Mouse (Mus musculus): ENCODE data around the gene Hsh2d.

Hsh2d gene

DNA sequence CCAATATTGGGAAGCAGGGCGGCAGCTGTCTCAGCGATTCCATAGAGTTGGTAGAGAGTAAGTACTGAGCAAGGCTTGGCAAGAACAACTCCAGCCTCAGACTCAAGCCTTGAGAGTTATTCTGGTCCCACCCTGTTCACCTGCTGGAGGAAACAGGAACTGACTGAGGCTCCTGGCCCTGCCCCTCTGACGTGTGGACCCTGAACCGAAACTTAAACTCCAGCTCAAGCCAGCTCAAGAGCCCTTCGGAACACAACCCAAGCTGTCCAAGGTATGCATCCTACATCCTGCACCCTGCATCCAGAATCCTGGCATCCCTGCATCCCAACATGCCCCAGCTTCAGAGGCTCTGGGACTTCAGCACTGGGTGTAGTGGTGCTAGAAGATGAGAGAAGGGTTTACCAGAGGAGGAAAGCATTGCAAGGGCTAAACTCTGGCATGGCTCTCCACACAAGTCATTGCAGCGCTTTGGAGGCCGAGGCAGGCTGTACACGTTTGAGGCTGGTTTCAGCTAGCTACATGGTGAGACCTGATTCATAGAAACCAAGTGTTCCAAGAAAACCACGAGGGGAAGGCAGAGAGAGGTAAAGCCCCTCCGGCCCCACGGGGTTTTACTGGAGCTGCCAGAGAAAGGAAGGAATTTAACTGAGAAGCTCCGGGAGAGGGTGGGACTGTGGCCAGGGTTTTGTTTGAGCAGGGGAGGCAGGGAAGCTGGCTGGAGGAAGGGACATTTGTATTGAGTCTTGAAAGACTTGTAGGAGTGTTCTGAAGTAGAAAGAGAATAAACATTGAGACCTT, at the start of gene Hsh2d:
Hsh2d (plus strand) TSS at position 222 of the 798 bp plus-strand sequence.
- DNase-seq (ENCODE audit: low read depth, low spot score), result no peak

DNA sequence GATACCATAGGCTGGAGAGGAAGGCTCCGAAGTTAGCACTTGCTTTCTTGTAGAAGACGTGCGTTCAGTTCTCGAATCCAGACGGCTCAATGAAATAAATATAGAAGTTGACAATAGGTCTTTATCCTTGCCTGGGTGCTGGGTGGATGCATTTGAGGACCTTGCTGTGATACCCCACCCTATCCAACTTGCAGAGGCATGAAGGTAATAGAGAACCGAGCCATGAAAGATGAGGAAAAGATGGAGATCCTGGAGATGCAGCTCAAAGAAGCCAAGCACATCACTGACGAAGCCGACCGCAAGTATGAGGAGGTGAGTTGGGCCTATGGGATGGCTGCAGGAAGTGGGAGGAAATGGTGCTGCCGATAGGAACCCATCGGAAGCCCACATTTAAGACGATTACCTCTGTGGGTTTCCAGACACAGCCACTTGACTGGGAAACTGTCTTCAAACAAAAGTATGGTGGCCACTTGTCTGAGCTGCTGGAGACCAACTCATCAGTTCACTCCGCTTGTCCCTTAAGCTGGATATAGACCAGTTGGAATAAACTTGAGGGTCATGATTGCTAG, 46.1 kb upstream of the Hsh2d start:
- no peak for DNase-seq (ENCODE audit: low read depth, low spot score)

DNA sequence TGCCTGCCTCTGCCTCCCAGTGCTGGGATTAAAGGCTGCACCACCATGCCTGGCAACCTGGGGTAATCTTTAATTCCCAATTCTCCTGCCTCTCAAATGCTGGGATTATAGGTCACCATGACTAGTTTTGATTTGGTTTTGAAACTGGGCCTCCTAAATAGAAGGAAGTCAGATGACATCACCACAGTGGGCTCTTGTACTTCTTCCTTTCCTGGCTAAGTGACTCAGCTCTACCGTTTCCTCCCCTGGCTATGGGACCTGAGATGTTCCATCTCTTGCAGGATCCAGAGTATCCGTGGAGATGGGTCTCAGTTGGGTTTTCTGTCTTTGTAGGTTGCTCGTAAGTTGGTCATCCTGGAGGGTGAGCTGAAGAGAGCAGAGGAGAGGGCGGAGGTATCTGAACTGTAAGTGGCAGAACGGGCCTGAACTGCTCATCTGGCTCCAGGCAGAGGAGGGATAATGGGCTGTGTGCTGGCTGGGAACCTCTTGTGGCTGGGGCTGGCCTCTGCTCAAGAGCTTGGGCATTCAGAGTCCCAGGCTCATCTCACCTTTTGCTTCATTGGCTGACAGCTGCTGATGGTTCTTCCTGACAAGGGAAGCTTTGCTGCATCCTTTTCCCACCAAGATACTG, 45.0 kb upstream of the Hsh2d start:
- no peak for DNase-seq (ENCODE audit: low read depth, low spot score)

DNA sequence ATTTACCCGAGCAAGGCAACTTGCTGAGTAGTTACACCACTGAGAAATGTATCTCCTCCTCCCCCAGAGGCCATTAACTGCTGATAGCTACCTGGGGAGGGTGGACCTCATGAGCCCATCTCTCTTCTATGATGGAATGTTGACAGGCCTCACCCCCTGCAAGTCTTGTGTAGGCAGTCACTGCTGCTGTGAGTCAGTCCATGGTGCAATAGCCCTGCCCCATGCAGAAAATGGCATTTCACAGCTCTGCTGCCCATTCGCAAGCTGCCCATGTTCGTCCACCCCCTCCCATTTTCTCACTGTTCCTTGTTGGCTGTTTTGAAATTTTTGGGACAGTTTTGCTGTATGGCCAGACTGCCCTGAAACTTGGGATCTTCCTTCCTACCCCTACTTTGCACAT, 43.9 kb upstream of the Hsh2d start:
- DNase-seq (ENCODE audit: low read depth, low spot score), result no peak

DNA sequence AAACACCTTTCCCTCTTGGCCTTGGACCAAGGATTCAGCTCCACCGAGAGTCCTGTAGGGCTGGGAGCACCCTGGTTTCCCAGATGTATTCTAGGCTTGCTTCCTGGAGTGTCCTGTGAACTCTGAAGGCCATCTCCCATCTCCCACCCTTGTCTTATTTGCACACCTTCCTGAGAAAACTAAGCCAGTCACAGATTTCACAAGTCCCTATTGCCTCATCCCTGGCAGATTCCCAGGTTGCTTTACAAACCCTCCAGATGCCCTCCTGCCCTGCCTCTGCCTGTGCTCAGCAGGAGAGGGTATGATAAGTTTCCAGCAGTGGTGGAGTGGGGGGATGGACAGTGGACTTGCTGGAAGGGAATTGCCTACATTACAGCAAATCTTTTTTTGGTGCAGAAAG, 43.4 kb upstream of the Hsh2d start:
- DNase-seq (ENCODE audit: low read depth, low spot score), result no peak

DNA sequence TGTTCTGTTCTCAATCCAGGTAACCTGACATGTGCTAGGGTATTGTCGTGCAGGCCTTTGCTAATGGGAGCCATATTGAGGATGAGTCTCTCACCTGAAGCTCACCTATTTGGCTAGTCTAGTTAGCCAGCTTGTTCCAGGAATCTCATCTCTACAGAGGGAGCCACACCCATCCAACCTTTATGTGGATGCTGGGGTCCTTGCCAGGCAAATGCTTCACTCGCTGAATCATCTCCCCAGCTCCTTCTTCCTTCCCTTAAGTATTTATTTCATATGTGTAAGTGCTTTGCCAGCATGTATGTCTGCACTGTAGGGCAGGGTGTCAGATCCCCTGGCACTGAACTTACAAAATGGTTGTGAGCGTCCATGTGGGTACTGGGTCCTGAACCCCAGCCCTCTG, 42.9 kb upstream of the Hsh2d start:
- no peak for DNase-seq (ENCODE audit: low read depth, low spot score)

DNA sequence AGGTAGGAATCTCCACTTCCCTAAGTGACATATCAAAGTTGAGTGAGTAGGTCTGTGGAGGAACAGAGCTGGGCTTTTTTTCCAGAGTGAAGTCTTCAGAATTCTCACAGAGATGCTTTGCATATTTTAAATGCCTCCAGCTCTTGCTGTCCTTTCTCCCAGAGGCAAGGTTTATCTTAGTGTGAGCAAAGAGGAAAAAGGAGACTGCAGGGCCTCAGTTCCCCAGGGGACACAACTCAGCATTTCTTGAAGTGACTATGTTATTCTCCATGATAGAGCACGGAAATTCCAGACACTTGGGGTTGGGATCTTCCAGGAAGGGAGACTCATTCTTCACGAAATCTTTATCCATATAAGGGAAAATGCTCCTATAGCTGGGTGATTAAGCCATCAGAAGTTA, 42.2 kb upstream of the Hsh2d start:
- no peak for DNase-seq (ENCODE audit: low read depth, low spot score)

DNA sequence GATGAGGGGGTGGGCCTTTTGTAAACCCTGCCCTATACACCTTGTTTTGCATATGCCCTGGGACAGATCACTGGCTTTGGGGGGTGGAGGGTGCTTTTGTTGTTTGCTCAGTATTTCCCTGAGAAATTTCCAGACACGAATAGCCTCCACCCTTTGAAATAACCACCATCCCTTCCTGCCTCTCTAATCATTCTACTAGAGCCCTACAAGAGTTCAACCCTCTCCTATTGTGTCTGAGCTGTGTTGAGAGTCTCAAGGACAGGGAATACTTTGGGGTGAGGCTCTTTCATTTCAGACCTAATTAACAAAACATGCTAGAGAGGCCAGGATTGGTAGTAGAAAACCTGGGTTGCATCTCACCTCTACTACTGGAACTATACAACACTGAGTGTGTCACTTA, 40.4 kb upstream of the Hsh2d start:
- no peak for DNase-seq (ENCODE audit: low read depth, low spot score)

DNA sequence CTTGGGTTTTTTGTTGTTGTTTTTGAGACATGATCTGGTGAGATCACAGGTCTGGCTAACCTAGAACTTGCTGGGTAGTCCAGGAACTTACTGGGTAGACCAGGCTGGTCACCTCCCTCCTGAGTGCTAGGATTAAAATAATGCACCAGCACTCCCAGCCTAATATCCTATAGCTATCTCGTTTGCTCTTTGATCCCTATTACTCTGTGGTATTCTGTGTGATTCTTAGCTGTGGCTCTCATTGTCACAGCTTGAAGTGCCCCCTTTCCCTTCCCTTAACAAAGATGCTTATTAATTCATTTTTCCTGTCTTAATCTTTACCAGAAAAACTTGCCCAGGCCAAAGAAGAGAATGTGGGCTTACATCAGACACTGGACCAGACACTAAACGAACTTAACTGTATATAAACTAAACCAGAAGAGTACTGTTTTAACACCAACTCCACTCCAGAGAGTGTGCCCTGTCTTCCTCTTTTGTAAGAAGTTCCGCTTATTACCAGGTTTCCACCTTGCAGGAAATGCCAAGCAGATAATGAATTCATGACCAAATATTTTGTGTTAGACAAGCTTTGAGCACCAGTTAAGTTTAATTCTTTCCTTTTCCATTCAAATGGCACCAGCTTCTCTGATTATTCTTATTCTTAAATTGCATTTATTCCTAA, 37.9 kb upstream of the Hsh2d start:
- no peak for DNase-seq (ENCODE audit: low read depth, low spot score)

DNA sequence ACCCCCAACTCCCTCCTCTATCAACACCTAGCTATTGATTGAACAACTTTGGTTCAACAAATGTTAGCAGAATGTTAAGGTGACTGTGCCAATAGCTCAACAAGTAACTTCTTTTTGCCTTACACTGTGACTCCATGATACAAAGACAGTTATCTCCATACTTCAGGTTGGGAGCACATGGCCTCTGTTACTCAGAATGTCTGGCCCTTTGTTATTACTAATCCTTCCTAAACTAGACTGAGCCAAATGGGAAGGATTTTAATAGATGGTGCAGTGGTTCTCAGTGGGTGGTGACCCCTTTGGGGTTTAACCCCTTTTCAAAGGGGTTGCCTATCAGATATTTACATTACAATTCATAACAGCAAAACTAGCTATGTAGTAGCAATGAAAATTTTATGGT, 36.1 kb upstream of the Hsh2d start:
- no peak for DNase-seq (ENCODE audit: low read depth, low spot score)

DNA sequence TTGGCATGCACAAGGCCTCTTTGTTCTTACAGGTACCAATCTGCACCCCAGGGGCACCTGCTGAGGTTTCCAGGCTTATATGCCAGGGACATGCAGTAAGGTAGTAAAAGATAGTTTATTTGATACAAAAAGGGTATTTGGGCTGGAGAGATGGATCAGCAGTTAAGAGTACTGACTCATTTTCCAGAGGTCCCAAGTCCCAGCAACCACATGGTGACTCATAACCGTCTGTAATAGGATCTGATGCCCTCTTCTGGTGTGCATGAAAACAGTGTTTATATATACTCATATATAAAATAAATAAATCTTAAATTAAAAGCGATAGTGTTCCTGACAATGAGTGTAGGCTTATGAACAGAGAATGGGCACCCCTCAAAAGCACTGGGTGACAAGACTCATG, 31.3 kb upstream of the Hsh2d start:
- no peak for DNase-seq (ENCODE audit: low read depth, low spot score)

DNA sequence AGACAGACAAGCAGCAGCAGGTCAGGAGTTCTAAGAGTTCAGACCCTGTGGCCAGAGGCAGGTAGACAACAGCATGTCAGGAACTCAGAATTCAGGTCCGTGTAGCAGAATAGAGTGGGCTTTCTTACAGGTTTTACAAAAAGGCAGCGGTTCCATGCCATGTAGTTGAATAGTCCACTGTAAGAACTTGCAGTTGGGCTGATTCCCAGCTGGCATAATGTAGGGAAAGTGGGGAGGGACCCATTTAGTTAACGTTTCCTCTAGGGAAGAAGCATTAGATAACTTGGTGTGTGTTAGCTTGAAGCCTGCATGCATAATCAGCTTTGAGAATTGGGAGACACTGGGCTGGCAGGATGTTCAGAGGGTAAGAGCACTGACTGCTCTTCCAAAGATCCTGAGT, 30.7 kb upstream of the Hsh2d start:
- no peak for DNase-seq (ENCODE audit: low read depth, low spot score)

DNA sequence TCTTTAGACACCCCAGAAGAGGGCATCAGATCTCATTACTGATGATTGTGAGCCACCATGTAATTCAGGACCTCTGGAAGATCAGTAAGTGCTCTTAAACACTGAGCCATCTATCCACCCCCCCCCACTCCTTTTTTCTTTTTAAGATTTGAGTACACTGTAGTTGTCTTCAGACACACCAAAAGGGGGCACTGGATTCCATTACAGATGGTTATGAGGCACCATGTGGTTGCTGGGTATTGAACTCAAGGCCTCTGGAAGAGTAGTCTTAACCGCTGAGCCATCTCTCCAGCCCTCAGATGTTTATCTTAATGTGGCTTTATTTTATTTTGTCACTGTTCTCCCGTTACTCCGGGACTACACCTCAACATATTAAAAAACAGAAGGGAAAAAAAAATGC, 29.4 kb upstream of the Hsh2d start:
- peak; percentile 8 for DNase-seq (ENCODE audit: low read depth, low spot score)

DNA sequence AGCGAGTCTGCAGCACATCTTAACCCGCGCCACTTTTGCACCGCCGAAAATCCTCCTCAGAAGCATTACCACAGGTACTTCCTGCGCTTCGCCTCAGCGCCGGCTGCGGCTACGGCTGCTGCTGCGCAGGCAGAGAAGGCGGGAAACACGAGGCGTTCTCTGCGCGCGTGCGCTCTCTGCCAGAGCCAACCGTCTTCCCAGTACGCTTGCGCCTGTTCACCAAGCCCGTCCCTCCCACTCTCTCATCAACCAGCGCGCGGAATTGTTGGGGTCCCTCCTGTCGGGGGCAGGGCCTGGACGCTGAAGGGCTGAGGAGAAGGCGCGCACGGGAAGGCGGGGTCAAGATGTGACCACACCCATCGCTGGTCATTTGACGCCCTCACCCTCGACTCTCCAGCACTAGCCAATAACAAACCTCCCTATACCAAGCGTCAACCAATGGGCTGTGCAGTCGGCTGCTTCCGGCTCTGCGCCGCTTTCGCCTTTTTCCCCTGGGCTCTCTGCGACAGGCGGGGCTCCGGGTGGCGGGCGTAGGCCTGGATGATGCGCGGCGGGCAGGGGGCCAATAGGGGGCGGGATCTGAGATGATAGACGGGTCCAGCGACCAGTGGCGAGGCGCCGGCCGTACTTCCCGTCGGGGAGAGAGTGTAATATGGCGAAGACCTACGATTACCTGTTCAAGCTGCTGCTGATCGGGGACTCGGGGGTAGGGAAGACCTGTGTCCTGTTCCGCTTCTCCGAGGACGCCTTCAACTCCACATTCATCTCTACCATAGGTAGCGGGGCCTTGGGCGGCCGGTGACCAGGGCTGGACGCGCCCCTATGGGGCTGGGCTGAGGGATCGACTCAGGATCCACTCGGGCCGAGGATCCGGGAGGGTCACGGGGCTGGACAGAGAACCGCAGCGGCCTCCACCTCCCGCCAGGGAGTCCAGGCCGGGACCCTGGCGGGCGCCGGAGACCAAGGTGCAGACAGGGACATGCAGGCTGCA, 28.4 kb upstream of the Hsh2d start, which contains the start of gene Rab8a:
Rab8a (plus strand) TSS at position 494 of the 991 bp plus-strand sequence.
- peak; percentile 99 for DNase-seq (ENCODE audit: low read depth, low spot score)

DNA sequence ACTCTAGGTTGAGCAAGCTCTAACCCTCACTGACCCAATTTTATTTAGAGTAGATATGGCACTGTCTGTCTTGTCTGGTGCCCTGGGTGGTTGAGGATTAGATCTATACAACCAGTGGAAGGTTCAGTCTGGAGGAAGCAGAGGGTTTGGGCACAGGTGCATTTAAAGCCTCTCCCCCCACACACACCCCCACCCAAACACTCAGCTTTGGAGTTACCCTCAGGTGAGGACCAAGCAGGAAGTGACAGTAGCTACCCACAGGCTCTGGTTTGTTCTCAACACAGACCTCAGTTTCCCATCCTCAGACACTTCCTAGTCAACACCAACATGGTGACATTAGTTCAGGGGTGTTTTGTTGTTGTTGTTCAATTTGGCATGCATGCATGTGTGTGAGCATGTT, 26.6 kb upstream of the Hsh2d start:
- no peak for DNase-seq (ENCODE audit: low read depth, low spot score)

DNA sequence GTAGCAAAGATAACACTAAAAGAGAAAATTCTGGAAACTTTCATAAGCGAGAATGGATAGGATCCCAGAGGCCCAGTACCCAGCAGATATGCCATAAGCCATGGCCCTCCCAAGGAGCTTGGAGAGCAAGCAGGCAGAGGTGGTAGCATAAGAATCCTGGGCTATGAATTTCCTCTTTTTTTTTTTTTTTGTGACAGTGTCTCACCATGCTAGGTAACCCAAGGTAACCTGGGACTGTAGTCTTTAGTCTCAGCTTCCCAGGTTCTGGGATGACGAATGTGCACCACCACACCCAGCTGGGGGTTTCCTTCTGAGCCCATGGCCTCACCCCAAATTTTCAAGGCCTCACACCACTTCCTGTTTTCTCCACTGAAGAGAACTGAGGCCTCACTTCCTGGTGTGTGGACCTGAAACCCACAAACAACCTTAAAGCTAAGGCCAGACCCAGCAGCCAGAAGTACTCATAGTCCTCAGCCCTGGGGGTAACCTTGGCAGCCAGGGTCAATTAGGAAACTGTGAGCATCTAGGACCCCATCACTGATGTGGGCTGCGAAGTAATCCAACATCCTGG, 20.3 kb upstream of the Hsh2d start:
- no peak for DNase-seq (ENCODE audit: low read depth, low spot score)

DNA sequence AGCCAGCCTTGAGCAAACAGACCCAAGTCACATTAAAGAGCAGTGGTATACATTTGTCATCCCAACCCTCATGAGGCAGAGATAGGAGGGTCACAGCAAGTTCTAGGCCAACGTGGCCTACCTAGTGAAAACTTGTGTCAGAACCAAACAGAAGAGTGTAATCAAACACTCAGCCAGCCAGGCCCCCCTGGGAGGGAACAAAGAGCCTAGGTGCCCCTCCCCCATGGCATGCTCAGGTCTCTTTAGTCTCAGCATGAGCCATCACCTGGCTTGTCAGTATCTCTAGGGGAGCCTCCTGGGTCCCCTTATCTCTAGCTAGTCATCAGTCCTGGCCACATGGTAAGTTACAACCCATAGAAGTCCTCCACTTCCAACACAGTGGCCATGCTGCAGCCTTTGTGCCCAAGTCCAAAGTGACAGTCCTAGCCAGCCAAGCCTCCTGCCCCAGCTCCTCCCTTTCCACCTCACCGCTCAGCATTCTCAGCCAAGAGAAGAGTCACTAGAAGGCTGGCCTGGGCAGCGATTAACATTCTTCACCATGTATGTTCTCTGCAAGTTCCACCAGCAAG, 19.7 kb upstream of the Hsh2d start:
- no peak for DNase-seq (ENCODE audit: low read depth, low spot score)

DNA sequence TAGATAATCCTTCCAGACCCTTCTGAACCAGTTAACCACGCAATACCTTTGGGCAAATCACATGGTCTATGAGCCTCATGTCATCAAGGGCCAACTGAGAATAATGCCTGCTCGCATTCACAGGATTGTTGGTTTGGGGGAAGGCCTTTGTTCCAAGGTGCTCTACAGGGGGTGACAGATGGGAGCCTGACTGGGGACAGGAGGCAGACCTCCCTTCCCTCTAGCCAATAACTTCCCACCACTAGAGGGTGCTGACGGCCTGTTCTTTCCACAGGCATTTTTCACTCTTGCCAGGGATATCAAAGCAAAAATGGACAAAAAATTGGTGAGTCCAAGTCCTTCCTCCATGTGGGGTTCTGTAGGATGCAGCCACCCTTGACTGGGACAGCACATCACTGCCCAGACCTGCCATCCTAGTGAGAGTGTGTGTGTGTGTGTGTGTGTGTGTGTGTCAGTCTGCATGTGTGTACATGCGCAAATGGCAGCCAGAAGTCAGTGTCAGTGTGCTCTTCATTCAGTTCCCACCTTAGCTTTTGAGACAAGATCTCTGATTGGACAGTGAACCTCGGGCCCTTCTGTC, 12.0 kb upstream of the Hsh2d start:
- DNase-seq (ENCODE audit: low read depth, low spot score), result peak; percentile 32

DNA sequence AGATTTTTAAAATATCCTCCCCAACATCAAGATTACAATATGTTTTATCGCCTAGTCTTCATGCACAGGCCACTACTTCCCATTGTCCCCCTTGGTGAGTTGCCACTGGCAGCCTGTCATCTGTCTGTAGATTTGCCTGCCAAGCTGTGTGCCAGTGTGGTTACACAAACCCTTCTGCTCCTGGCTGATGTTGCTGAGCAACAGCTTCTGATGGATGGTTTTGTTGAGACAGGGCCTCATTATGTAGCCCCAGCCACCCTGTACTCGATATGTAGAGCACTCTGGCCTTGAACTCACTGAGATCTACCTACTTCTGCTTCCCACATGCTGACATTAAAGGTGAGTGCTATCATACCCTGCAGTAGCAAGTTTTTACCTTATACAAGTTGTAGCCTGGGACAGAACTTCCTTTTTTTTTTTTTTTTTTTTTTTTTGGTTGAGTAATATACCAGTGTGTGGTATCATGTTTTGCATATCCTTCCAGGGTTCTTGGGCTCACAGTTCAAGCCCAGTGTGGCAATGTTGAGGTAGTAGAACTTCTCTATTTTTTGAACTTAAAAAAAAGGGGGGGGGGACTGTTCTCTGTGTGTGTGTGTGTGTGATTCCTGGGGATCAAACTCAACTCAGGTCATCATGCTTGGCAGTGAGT, 5.8 kb upstream of the Hsh2d start:
- DNase-seq (ENCODE audit: low read depth, low spot score), result no peak
